Mouse (Mus musculus) liver, embryonic 16.5 days (tissue): ENCODE results near the gene Tmem53. TPM values are rescaled to one million over a fixed set of nuclear protein-coding genes. Genes with fewer than 3 reads are reported as not detected.

Experiments
- ATAC-seq: fragments of 200-750 bp; cut with Nextera tagmentation; 2 replicates; pipeline ENCODE4 v1.8.0; 2017; ENCODE audit warnings: low read depth, mild to moderate bottlenecking, moderate number of reproducible peaks, moderate library complexity
- H3K27ac ChIP-seq: fragments of 300-500 bp; sonication (generic); 2 replicates; pipeline ENCODE4 v1.5.1; 2014; ENCODE audit warnings: mild to moderate bottlenecking, low read length
- H3K27me3 ChIP-seq: fragments of 300-500 bp; sonication (generic); 2 replicates; pipeline ENCODE4 v1.6.1; 2014; ENCODE audit warnings: low read depth, low read length, mixed read lengths; ENCODE audit not compliant: control insufficient read depth, insufficient read depth
- H3K36me3 ChIP-seq: fragments of 300-500 bp; sonication (generic); 2 replicates; pipeline ENCODE4 v1.6.1; 2014; ENCODE audit warnings: mild to moderate bottlenecking; ENCODE audit not compliant: control insufficient read depth, insufficient read depth
- H3K4me1 ChIP-seq: fragments of 300-500 bp; sonication (generic); 2 replicates; pipeline ENCODE4 v1.6.1; 2014; ENCODE audit warnings: low read depth, low read length, mixed read lengths; ENCODE audit not compliant: control insufficient read depth
- H3K4me2 ChIP-seq: fragments of 300-500 bp; sonication (generic); 2 replicates; pipeline ENCODE4 v1.6.1; 2014; ENCODE audit warnings: low read depth, low read length, mixed read lengths
- H3K4me3 ChIP-seq: fragments of 300-500 bp; sonication (generic); 2 replicates; pipeline ENCODE4 v1.5.1; 2014; ENCODE audit warnings: low read depth, mild to moderate bottlenecking, low read length
- H3K9ac ChIP-seq: fragments of 300-500 bp; sonication (generic); 2 replicates; pipeline ENCODE4 v1.6.1; 2014; ENCODE audit warnings: low read depth, low read length
- H3K9me3 ChIP-seq: fragments of 300-500 bp; sonication (generic); replicated peaks from 2 replicates; pipeline ENCODE4 v1.6.1; 2016; ENCODE audit warnings: low read length; ENCODE audit not compliant: control insufficient read depth
- WGBS: fragments of 180-500 bp; shearing (Covaris S2); extraction: QIAGEN DNeasy Blood & Tissue Kit; methylation state at CpG from one replicate; pipeline ENCODE4 v1.1.7; 2014; ENCODE audit not compliant: insufficient replicate concordance; 5-methylcytosine and 5-hydroxymethylcytosine counted together
- polyA plus RNA-seq: library from polyadenylated mRNA; unstranded; fragments of >200 nt; fragmentation: Nextera tagmentation; extraction: Ambion mirVana; gene quantifications from 2 replicates; pipeline ENCODE4 v1.2.1, GENCODE M21; 2015

Gene Tmem53
- polyA plus RNA-seq, 1 experiment from 2014 or later, result 10.9 TPM

- Histone ChIP-seq H3K36me3 (no peaks in the 10 kb centered on the region), H3K4me2 (no peak overlapping the region), H3K4me3 (no peak overlapping the region), H3K4me1 (peaks cover 4% of the 10 kb centered on the region), H3K9me3 (no peaks in the 10 kb centered on the region), H3K27ac (no peak overlapping the region), H3K9ac (no peak overlapping the region), H3K27me3 (no peaks in the 10 kb centered on the region)
- WGBS, result 55% methylated on average over 9 of the region's 9 CpGs
- ATAC-seq, result no peak
Measured at GRCm38 (mm10) chr4:117220741-117221515, 30.8 kb upstream of the Tmem53 start.

- Histone ChIP-seq H3K27ac (no peak overlapping the region), H3K4me1 (peaks cover 4% of the 10 kb centered on the region), H3K9me3 (no peaks in the 10 kb centered on the region), H3K4me2 (no peak overlapping the region), H3K4me3 (no peak overlapping the region), H3K36me3 (no peaks in the 10 kb centered on the region), H3K27me3 (no peaks in the 10 kb centered on the region), H3K9ac (no peak overlapping the region)
- WGBS, result 79% methylated on average over 9 of the region's 9 CpGs
- no peak for ATAC-seq
Measured at GRCm38 (mm10) chr4:117221836-117222235, 29.9 kb upstream of the Tmem53 start.

GRCm38 (mm10) chr4:117223001-117223400, 28.8 kb upstream of the Tmem53 start:
- Histone ChIP-seq H3K9ac (no peak overlapping the region), H3K27me3 (no peaks in the 10 kb centered on the region), H3K4me1 (peaks cover 4% of the 10 kb centered on the region), H3K27ac (no peak overlapping the region), H3K4me2 (no peak overlapping the region), H3K9me3 (no peaks in the 10 kb centered on the region), H3K36me3 (no peaks in the 10 kb centered on the region), H3K4me3 (no peak overlapping the region)
- WGBS, result 38% methylated on average over 5 of the region's 5 CpGs
- no peak for ATAC-seq

GRCm38 (mm10) chr4:117224122-117224521, 27.6 kb upstream of the Tmem53 start:
- Histone ChIP-seq H3K4me3 (no peak overlapping the region), H3K4me1 (no peaks in the 10 kb centered on the region), H3K36me3 (no peaks in the 10 kb centered on the region), H3K9ac (no peak overlapping the region), H3K4me2 (no peak overlapping the region), H3K27me3 (no peaks in the 10 kb centered on the region), H3K9me3 (no peaks in the 10 kb centered on the region), H3K27ac (no peak overlapping the region)
- ATAC-seq, result no peak
- 57% methylated on average over 8 of the region's 8 CpGs for WGBS

GRCm38 (mm10) chr4:117225250-117225649, 26.5 kb upstream of the Tmem53 start:
- H3K4me3 ChIP-seq, result no peak overlapping the region
- no peaks in the 10 kb centered on the region for H3K36me3 ChIP-seq
- no peak overlapping the region for H3K27ac ChIP-seq
- no peaks in the 10 kb centered on the region for H3K4me1 ChIP-seq
- H3K9me3 ChIP-seq, result no peaks in the 10 kb centered on the region
- ATAC-seq, result no peak
- H3K27me3 ChIP-seq, result no peaks in the 10 kb centered on the region
- H3K4me2 ChIP-seq, result no peak overlapping the region
- no peak overlapping the region for H3K9ac ChIP-seq

GRCm38 (mm10) chr4:117229590-117229989, 22.2 kb upstream of the Tmem53 start:
- Histone ChIP-seq H3K4me2 (no peak overlapping the region), H3K9ac (no peak overlapping the region)
- 66% methylated on average over 15 of the region's 15 CpGs for WGBS

GRCm38 (mm10) chr4:117230331-117230730, 21.4 kb upstream of the Tmem53 start:
- no peak overlapping the region for H3K4me2 ChIP-seq
- no peak overlapping the region for H3K4me3 ChIP-seq
- no peak for ATAC-seq
- no peaks in the 10 kb centered on the region for H3K27me3 ChIP-seq
- no peak overlapping the region for H3K27ac ChIP-seq
- WGBS, result 47% methylated on average over 10 of the region's 10 CpGs
- H3K9me3 ChIP-seq, result no peaks in the 10 kb centered on the region
- no peaks in the 10 kb centered on the region for H3K36me3 ChIP-seq
- no peaks in the 10 kb centered on the region for H3K4me1 ChIP-seq
- H3K9ac ChIP-seq, result no peak overlapping the region

More at GRCm38 (mm10) chr4:117229590-117229989, 22.2 kb upstream of the Tmem53 start:
- Histone ChIP-seq H3K4me1 (no peaks in the 10 kb centered on the region), H3K4me3 (no peak overlapping the region), H3K27ac (no peak overlapping the region), H3K9me3 (no peaks in the 10 kb centered on the region), H3K27me3 (no peaks in the 10 kb centered on the region), H3K36me3 (no peaks in the 10 kb centered on the region)
- no peak for ATAC-seq

GRCm38 (mm10) chr4:117231208-117231607, 20.5 kb upstream of the Tmem53 start:
- no peak overlapping the region for H3K4me3 ChIP-seq
- H3K27ac ChIP-seq, result 0 out of 2 replicates have a peak overlapping the region, but pooled peaks have one; percentile 22
- H3K36me3 ChIP-seq, result no peaks in the 10 kb centered on the region
- no peaks in the 10 kb centered on the region for H3K27me3 ChIP-seq
- H3K9me3 ChIP-seq, result no peaks in the 10 kb centered on the region
- H3K4me1 ChIP-seq, result no peaks in the 10 kb centered on the region
- 69% methylated on average over 2 of the region's 2 CpGs for WGBS
- no peak overlapping the region for H3K9ac ChIP-seq
- H3K4me2 ChIP-seq, result no peak overlapping the region
- peak; percentile 76 for ATAC-seq

GRCm38 (mm10) chr4:117234166-117234741, 17.5 kb upstream of the Tmem53 start:
- no peak overlapping the region for H3K9ac ChIP-seq
- 52% methylated on average over 7 of the region's 7 CpGs for WGBS
- no peak overlapping the region for H3K4me3 ChIP-seq
- H3K27ac ChIP-seq, result no peak overlapping the region
- no peaks in the 10 kb centered on the region for H3K4me1 ChIP-seq
- H3K27me3 ChIP-seq, result no peaks in the 10 kb centered on the region
- no peaks in the 10 kb centered on the region for H3K36me3 ChIP-seq
- ATAC-seq, result no peak
- H3K4me2 ChIP-seq, result no peak overlapping the region
- no peaks in the 10 kb centered on the region for H3K9me3 ChIP-seq
